Mouse (Mus musculus) CD4-positive, CD25-positive, alpha-beta regulatory T cell, adult 2 months (primary cell): ENCODE results near the gene Pcsk1n.
"Not testable (repeated sequence)": the region's sequence is repeated elsewhere in the genome, so short reads cannot be mapped to it uniquely, and the experiment has no call there.

Experiments used
- DNase-seq: peaks from one replicate; pipeline ENCODE4 v3.0.0-alpha.2; 2012; ENCODE audit warnings: low read depth, low spot score

The Pcsk1n gene

GRCm38 (mm10) chrX:7919601-7920383 is at the start of gene Pcsk1n:
TSS of gene Pcsk1n (plus strand) at chrX:7919822.
- DNase-seq, result no peak

- DNase-seq, result no peak
Observed at GRCm38 (mm10) chrX:7869826-7870225, 49.8 kb upstream of the Pcsk1n start.

GRCm38 (mm10) chrX:7878007-7878419 is 41.6 kb upstream of the Pcsk1n start, which contains the start of gene Pim2:
TSS of gene Pim2 (plus strand) at chrX:7878262.
- peak; percentile 93 for DNase-seq

GRCm38 (mm10) chrX:7878495-7878894 is 41.1 kb upstream of the Pcsk1n start:
- DNase-seq, result peak; percentile 51

GRCm38 (mm10) chrX:7879819-7880218 is 39.8 kb upstream of the Pcsk1n start:
- peak; percentile 85 for DNase-seq

- DNase-seq, result peak; percentile 81
Observed at GRCm38 (mm10) chrX:7883841-7884567, 35.6 kb upstream of the Pcsk1n start, which contains the start of gene Slc35a2. TSS of gene Slc35a2 (plus strand) at chrX:7884028.

- DNase-seq, result peak; percentile 49
Observed at GRCm38 (mm10) chrX:7898211-7898610, 21.4 kb upstream of the Pcsk1n start.

GRCm38 (mm10) chrX:7898880-7899874 is 20.4 kb upstream of the Pcsk1n start, which contains the start of the genes Pqbp1 and Timm17b:
TSS of gene Pqbp1 (minus strand) at chrX:7899269.
TSS of gene Timm17b (plus strand) at chrX:7899357.
- DNase-seq, result peak; percentile 93

GRCm38 (mm10) chrX:7904441-7904840 is 15.2 kb upstream of the Pcsk1n start:
- DNase-seq, result no peak

- DNase-seq, result no peak
Observed at GRCm38 (mm10) chrX:7907735-7908134, 11.9 kb upstream of the Pcsk1n start, which contains the start of gene Gm10491. TSS of gene Gm10491 (minus strand) at chrX:7907835.

- not testable (repeated sequence) for DNase-seq
Observed at GRCm38 (mm10) chrX:7909242-7909641, 10.4 kb upstream of the Pcsk1n start, which contains the start of gene Gm10490. TSS of gene Gm10490 (plus strand) at chrX:7909542.

- DNase-seq, result no peak
Observed at GRCm38 (mm10) chrX:7910473-7910872, 9.1 kb upstream of the Pcsk1n start.

- DNase-seq, result peak; percentile 30
Observed at GRCm38 (mm10) chrX:7915669-7916068, 4.0 kb upstream of the Pcsk1n start.

GRCm38 (mm10) chrX:7917960-7918359 is 1.7 kb upstream of the Pcsk1n start:
- DNase-seq, result peak; percentile 11

- peak; percentile 35 for DNase-seq
Observed at GRCm38 (mm10) chrX:7922032-7922431, 2.4 kb downstream of the Pcsk1n start.

- DNase-seq, result no peak
Observed at GRCm38 (mm10) chrX:7926266-7926665, 6.6 kb downstream of the Pcsk1n start.

- DNase-seq, result no peak
Observed at GRCm38 (mm10) chrX:7927116-7927515, 7.5 kb downstream of the Pcsk1n start.

GRCm38 (mm10) chrX:7928270-7928790 is 8.7 kb downstream of the Pcsk1n start, which contains the start of gene Eras:
TSS of gene Eras (minus strand) at chrX:7928607.
- DNase-seq, result no peak

- DNase-seq, result no peak
Observed at GRCm38 (mm10) chrX:7936874-7937273, 17.3 kb downstream of the Pcsk1n start.

- no peak for DNase-seq
Observed at GRCm38 (mm10) chrX:7937667-7938066, 18.0 kb downstream of the Pcsk1n start.

- no peak for DNase-seq
Observed at GRCm38 (mm10) chrX:7945618-7946017, 26.0 kb downstream of the Pcsk1n start.
